ENCODE assay signal across 8 mouse cellular contexts in the genomic region with DNA sequence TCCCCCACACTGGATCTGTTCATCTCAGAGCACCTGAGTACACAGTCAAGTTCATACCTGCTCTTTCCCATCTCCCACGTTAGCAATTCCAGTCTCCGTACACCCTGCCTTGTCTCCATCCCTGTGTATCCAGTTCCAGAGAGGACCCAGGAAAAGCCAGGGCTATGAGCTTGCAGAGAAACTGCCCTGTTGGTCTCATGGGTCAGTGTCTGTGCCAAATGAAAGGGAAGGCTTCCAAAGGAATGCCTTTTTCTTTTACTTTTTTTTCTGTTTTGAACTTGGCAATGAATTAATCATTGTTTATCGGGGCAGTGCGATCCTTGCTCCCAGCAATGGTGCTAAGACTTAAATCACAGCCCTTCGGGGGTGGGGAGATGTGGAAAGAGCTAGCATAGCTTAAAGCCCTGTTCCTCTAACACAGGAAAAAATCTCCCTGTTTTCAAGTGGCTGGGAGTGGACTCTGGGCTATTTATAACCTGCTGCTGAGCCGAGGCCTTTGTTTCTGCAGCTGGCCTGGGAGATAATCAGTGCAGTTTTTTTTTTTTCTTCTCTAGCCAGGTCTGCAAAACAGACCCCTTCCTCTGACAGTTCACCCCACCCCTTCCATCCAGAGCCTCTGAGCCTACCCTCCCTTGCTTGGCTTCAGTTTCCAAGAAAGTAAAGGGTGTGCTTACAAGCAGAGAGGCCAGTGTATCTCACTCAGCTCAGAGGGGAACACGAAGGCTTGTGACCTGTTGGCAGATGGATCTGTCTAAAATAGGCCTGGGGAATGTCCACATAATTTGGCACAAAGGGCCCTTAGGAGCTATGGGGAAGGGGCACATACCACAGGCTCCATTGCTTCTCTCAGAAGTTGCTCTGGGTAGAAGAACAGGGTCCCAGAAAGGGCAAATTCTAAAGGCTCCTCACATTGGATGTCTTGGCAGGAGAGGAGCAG.
DNase-seq lines count a peak whose midpoint lies in the region; ATAC-seq lines count a peak whose summit lies in the region.

No protein-coding gene starts in this region.

- peak; percentile 81 for ATAC-seq in intestine, embryonic 14.5 days (replicated peaks; ENCODE audit: low FRiP score, low TSS enrichment, low read depth)
- ATAC-seq in liver, embryonic 15.5 days (ENCODE audit: insufficient read depth), result peak; percentile 54; the same call in 1 of the 2 replicates
- peak; percentile 66; the same call in 1 of the 2 replicates for ATAC-seq in neural tube, embryonic 14.5 days (ENCODE audit: low read depth)

- peaks cover 34% of the 10 kb centered on the region for H3K4me1 ChIP-seq in intestine, embryonic 14.5 days (replicated peaks; ENCODE audit: control insufficient read depth, insufficient read depth, low read length)
- H3K4me1 ChIP-seq in liver, embryonic 15.5 days (replicated peaks), result peaks cover 11% of the 10 kb centered on the region
- peaks cover 12% of the 10 kb centered on the region for H3K4me1 ChIP-seq in neural tube, embryonic 14.5 days (ENCODE audit: control insufficient read depth, insufficient read depth, low read length)

- peak; percentile 20 to 65 for DNase-seq in urinary bladder, postnatal 36 days (ENCODE audit: low spot score in 2 of 2)
- no peak for DNase-seq in urinary bladder, postnatal 10 days (ENCODE audit: low spot score)
- DNase-seq in gastrocnemius, postnatal 10 days, result peak; percentile 22
- peak; percentile 73 for DNase-seq in intestine, embryonic 14.5 days (ENCODE audit: low spot score)
- no peak for DNase-seq in right cerebral cortex, postnatal 25 days
- no peak for DNase-seq in left cerebral cortex, adult 8-10 months (ENCODE audit: low spot score in 2 of 2)

- H3K27me3 ChIP-seq in intestine, embryonic 14.5 days (replicated peaks; ENCODE audit: control insufficient read depth, insufficient read depth, low read length), result no peaks in the 10 kb centered on the region
- no peaks in the 10 kb centered on the region for H3K27me3 ChIP-seq in liver, embryonic 15.5 days
- H3K27me3 ChIP-seq in neural tube, embryonic 14.5 days (ENCODE audit: control insufficient read depth, insufficient read depth, low read length), result no peaks in the 10 kb centered on the region

- WGBS in intestine, embryonic 14.5 days, result 4% methylated on average over 7 of the region's 7 CpGs
- WGBS in liver, embryonic 15.5 days (ENCODE audit: insufficient replicate concordance), result 17% methylated on average over 7 of the region's 7 CpGs
- WGBS in neural tube, embryonic 14.5 days, result 8% methylated on average over 7 of the region's 7 CpGs

- H3K36me3 ChIP-seq in intestine, embryonic 14.5 days (ENCODE audit: control insufficient read depth, insufficient read depth, low read length), result no peaks in the 10 kb centered on the region
- H3K36me3 ChIP-seq in liver, embryonic 15.5 days (replicated peaks), result no peaks in the 10 kb centered on the region
- H3K36me3 ChIP-seq in neural tube, embryonic 14.5 days (ENCODE audit: control insufficient read depth, insufficient read depth, low read length), result no peaks in the 10 kb centered on the region

- peak overlapping the region; percentile 88 for H3K27ac ChIP-seq in intestine, embryonic 14.5 days (ENCODE audit: low read depth)
- H3K27ac ChIP-seq in liver, embryonic 15.5 days (replicated peaks), result no peak overlapping the region; the same call in 1 of the 2 replicates
- H3K27ac ChIP-seq in neural tube, embryonic 14.5 days (ENCODE audit: low read depth, low read length), result peak overlapping the region; percentile 61

- peak overlapping the region; percentile 13; the same call in 1 of the 2 replicates for H3K9ac ChIP-seq in intestine, embryonic 14.5 days (ENCODE audit: low read length)
- no peak overlapping the region for H3K9ac ChIP-seq in liver, embryonic 15.5 days
- H3K9ac ChIP-seq in neural tube, embryonic 14.5 days (replicated peaks; ENCODE audit: low read depth, low read length), result no peak overlapping the region

- no peak overlapping the region for H3K4me3 ChIP-seq in intestine, embryonic 14.5 days (ENCODE audit: low read depth, low read length)
- no peak overlapping the region for H3K4me3 ChIP-seq in liver, embryonic 15.5 days (replicated peaks)
- no peak overlapping the region for H3K4me3 ChIP-seq in neural tube, embryonic 14.5 days (ENCODE audit: low read depth, low read length)

- peak overlapping the region; percentile 28 for H3K4me2 ChIP-seq in intestine, embryonic 14.5 days (ENCODE audit: low read length)
- no peak overlapping the region for H3K4me2 ChIP-seq in liver, embryonic 15.5 days
- no peak overlapping the region for H3K4me2 ChIP-seq in neural tube, embryonic 14.5 days (ENCODE audit: low read depth, low read length)

- no peaks in the 10 kb centered on the region for H3K9me3 ChIP-seq in intestine, embryonic 14.5 days (ENCODE audit: control insufficient read depth, low read length)
- no peaks in the 10 kb centered on the region for H3K9me3 ChIP-seq in liver, embryonic 15.5 days (replicated peaks)
- H3K9me3 ChIP-seq in neural tube, embryonic 14.5 days (ENCODE audit: control insufficient read depth, low read length), result no peaks in the 10 kb centered on the region

Comparison
In these comparisons a context has a peak if more than half of its experiments do, and no peak if none do; other contexts are left out.
1. DNase-seq: peak in urinary bladder, postnatal 36 days (2 of 2), gastrocnemius, postnatal 10 days (single experiment) and intestine, embryonic 14.5 days (single experiment); none in urinary bladder, postnatal 10 days (single experiment), right cerebral cortex, postnatal 25 days (single experiment) and left cerebral cortex, adult 8-10 months (0 of 2).
2. Peak in every context shown above with its lines, with median percentiles within 50 percentile points of each other: ATAC-seq.